Mouse (Mus musculus): Measurements from ENCODE around the gene Fsip1. TPM values are rescaled to one million over a fixed set of nuclear protein-coding genes. Genes with fewer than 3 reads are reported as not detected.

The Fsip1 gene
- polyA plus RNA-seq, 1 experiment from 2014 or later = not detected

DNA sequence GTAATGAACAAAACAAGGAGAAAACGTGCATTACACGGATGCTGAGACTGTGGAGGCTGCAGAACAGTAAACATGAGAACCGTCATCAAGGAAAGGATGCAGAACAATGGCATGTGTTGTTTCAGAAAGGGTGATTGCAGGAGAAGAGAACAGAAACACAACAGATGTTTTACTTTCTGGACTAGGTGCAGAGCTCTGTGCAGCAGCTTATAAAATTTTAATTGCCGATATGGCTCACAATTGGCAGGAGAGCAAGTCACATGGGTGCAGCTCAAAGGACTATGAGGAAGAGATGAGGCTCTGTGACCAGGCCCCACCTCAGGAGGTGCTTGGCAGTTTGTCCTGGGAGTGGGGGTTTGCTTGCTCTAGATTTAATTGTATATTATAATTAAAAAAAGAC is 157.7 kb downstream of the Fsip1 start:
- Histone ChIP-seq H3K9me3 (replicated peaks) (no peaks in the 10 kb centered on the region), H3K9ac (no peak overlapping the region), H3K4me3 (no peak overlapping the region), H3K4me2 (no peak overlapping the region), H3K27ac (ENCODE audit: poor library complexity, severe bottlenecking) (no peak overlapping the region), H3K4me1 (replicated peaks) (peaks cover 3% of the 10 kb centered on the region; the same call in 1 of the 2 replicates), H3K36me3 (no peaks in the 10 kb centered on the region), H3K27me3 (replicated peaks) (no peaks in the 10 kb centered on the region)
- 71% methylated on average over 4 of the region's 4 CpGs for WGBS
- ATAC-seq (ENCODE audit: insufficient number of reproducible peaks, low FRiP score) = no peak

DNA sequence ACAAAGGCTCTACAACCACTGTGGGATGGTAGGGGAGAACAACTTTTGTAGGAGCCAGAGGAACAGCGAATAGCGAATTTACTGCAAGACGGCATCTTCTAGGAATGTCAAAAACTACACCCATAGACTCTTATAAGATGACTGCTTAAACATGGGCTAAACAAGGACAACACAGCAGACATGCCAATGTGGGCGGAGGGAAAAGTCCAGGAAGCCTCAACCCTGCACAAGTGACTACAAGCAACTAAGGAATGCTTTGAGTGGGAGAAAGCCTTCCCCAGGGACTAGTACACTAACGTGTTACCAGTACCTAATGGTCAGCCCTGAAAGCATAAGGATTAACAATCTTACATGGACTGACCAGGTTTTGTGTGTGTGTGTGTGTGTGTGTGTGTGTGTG is 165.5 kb downstream of the Fsip1 start:
- no peaks in the 10 kb centered on the region for H3K36me3 ChIP-seq
- H3K27me3 ChIP-seq (replicated peaks) = no peaks in the 10 kb centered on the region
- H3K4me1 ChIP-seq (replicated peaks) = no peaks in the 10 kb centered on the region
- WGBS = 79% methylated on average over 5 of the region's 5 CpGs
- no peaks in the 10 kb centered on the region for H3K9me3 ChIP-seq (replicated peaks)
- no peak overlapping the region for H3K9ac ChIP-seq
- H3K4me3 ChIP-seq = no peak overlapping the region
- ATAC-seq (ENCODE audit: insufficient number of reproducible peaks, low FRiP score) = no peak
- H3K27ac ChIP-seq (ENCODE audit: poor library complexity, severe bottlenecking) = no peak overlapping the region
- no peak overlapping the region for H3K4me2 ChIP-seq

DNA sequence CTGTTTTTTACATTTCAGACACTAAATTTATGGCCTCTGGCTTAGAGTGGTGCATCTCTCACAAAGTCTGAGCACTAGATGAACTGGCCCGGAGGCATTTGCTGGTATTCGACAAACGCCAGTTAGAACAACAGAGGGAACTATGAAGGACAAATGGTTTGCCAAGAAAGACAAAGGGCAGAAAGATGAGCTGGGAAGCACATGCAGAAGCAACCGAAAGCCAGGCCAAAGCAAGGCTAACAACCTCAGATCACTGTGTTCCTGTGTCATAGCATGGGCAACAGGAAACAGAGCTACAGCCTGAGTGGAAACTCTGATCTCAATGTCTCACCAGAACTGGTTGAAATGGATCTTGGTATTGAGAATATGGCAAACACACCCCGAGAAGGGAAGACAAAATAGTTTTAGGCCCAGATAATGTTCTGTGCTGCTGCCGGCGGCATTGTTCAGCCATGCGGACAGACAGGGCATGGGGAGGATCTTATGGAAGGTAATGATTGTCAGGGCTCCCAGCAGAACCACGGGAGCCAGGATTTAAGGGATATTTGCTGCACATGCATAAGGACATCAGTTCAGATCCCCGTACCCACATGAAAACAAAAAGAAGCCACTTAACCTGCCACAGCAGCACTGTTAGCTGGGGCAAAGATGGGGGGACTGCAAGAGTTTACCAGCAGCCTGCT is 169.6 kb downstream of the Fsip1 start:
- Histone ChIP-seq H3K4me3 (no peak overlapping the region), H3K4me2 (no peak overlapping the region), H3K27ac (ENCODE audit: poor library complexity, severe bottlenecking) (no peak overlapping the region), H3K36me3 (no peaks in the 10 kb centered on the region), H3K9me3 (replicated peaks) (no peaks in the 10 kb centered on the region), H3K4me1 (replicated peaks) (no peaks in the 10 kb centered on the region), H3K27me3 (replicated peaks) (no peaks in the 10 kb centered on the region), H3K9ac (no peak overlapping the region)
- WGBS = 75% methylated on average over 10 of the region's 10 CpGs
- ATAC-seq (ENCODE audit: insufficient number of reproducible peaks, low FRiP score) = no peak

DNA sequence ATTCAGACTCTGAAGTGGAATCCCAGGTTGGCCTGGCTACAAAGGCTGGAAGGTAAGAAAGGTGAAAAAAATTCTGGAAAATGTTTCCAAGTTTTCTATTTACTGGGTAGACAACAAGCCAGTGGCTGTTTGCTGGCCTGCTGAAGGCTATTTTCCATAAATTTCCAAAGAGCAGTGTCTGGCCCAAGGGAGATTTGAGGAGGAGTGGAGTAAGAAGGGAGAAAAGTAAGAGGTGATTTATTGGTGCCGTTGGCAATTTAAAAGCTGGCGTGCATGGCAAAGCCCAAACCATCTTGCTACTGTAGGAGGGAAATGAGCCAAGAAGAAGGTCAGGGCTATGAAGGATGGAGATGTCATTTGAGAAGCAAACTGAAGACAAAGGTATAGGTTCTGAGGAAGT is 171.1 kb downstream of the Fsip1 start:
- Histone ChIP-seq H3K27me3 (replicated peaks) (no peaks in the 10 kb centered on the region), H3K36me3 (no peaks in the 10 kb centered on the region), H3K9ac (no peak overlapping the region), H3K9me3 (replicated peaks) (no peaks in the 10 kb centered on the region), H3K4me1 (replicated peaks) (no peaks in the 10 kb centered on the region), H3K27ac (ENCODE audit: poor library complexity, severe bottlenecking) (no peak overlapping the region), H3K4me3 (no peak overlapping the region), H3K4me2 (no peak overlapping the region)
- 88% methylated on average over 2 of the region's 2 CpGs for WGBS
- no peak for ATAC-seq (ENCODE audit: insufficient number of reproducible peaks, low FRiP score)

- Histone ChIP-seq H3K4me1 (replicated peaks) (no peaks in the 10 kb centered on the region), H3K27ac (ENCODE audit: poor library complexity, severe bottlenecking) (no peak overlapping the region), H3K36me3 (no peaks in the 10 kb centered on the region), H3K9ac (no peak overlapping the region), H3K4me3 (no peak overlapping the region), H3K4me2 (no peak overlapping the region), H3K9me3 (replicated peaks) (no peaks in the 10 kb centered on the region), H3K27me3 (replicated peaks) (no peaks in the 10 kb centered on the region)
- no peak for ATAC-seq (ENCODE audit: insufficient number of reproducible peaks, low FRiP score)
- 66% methylated on average over 3 of the region's 3 CpGs for WGBS
Observed at GRCm38 (mm10) chr2:118084693-118085092, 172.1 kb downstream of the Fsip1 start.

GRCm38 (mm10) chr2:118083652-118084051 is 173.1 kb downstream of the Fsip1 start:
- ATAC-seq (ENCODE audit: insufficient number of reproducible peaks, low FRiP score) = no peak
- Histone ChIP-seq H3K27me3 (replicated peaks) (no peaks in the 10 kb centered on the region), H3K36me3 (no peaks in the 10 kb centered on the region), H3K9ac (no peak overlapping the region), H3K27ac (ENCODE audit: poor library complexity, severe bottlenecking) (no peak overlapping the region), H3K4me3 (no peak overlapping the region), H3K4me2 (no peak overlapping the region), H3K9me3 (replicated peaks) (no peaks in the 10 kb centered on the region), H3K4me1 (replicated peaks) (no peaks in the 10 kb centered on the region)
- 53% methylated on average over 6 of the region's 6 CpGs for WGBS

- H3K4me3 ChIP-seq = no peak overlapping the region
- H3K9me3 ChIP-seq (replicated peaks) = no peaks in the 10 kb centered on the region
- H3K4me2 ChIP-seq = no peak overlapping the region
- H3K36me3 ChIP-seq = no peaks in the 10 kb centered on the region
- H3K27me3 ChIP-seq (replicated peaks) = no peaks in the 10 kb centered on the region
- no peak for ATAC-seq (ENCODE audit: insufficient number of reproducible peaks, low FRiP score)
- H3K9ac ChIP-seq = no peak overlapping the region
- no peak overlapping the region for H3K27ac ChIP-seq (ENCODE audit: poor library complexity, severe bottlenecking)
- H3K4me1 ChIP-seq (replicated peaks) = no peaks in the 10 kb centered on the region
- 72% methylated on average over 5 of the region's 5 CpGs for WGBS
Observed at GRCm38 (mm10) chr2:118081581-118081980, 175.2 kb downstream of the Fsip1 start.

Small RNA genes within 50 kb of the gene (microRNA-seq; reads per million reads assigned to microRNA genes)
- not detected for gene Gm22800

Other genes with a start within 250 kb of the Fsip1 start
- 110 and 117 TPM in 2 replicates for gene Thbs1, start 145.1 kb downstream of the Fsip1 start, polyA plus RNA-seq (2016; fragmentation: Nextera tagmentation; extraction: Ambion mirVana)
- gene Gpr176, start 116.5 kb upstream of the Fsip1 start, polyA plus RNA-seq (2016; fragmentation: Nextera tagmentation; extraction: Ambion mirVana) = 0.06 and 0.08 TPM in 2 replicates
- gene Eif2ak4, start 131.7 kb upstream of the Fsip1 start, polyA plus RNA-seq (2016; fragmentation: Nextera tagmentation; extraction: Ambion mirVana) = 9.5 and 9.8 TPM in 2 replicates
- gene Srp14, start 222.7 kb upstream of the Fsip1 start, polyA plus RNA-seq (2016; fragmentation: Nextera tagmentation; extraction: Ambion mirVana) = 191 and 198 TPM in 2 replicates

All from heart, embryonic 12.5 days (tissue).